Mouse (Mus musculus): ENCODE data around the gene Kiss1r. TPM values are rescaled to one million over a fixed set of nuclear protein-coding genes. Genes with fewer than 3 reads are reported as not detected.

Kiss1r gene
- polyA plus RNA-seq, 1 experiment from 2014 or later = 2.3 TPM

DNA sequence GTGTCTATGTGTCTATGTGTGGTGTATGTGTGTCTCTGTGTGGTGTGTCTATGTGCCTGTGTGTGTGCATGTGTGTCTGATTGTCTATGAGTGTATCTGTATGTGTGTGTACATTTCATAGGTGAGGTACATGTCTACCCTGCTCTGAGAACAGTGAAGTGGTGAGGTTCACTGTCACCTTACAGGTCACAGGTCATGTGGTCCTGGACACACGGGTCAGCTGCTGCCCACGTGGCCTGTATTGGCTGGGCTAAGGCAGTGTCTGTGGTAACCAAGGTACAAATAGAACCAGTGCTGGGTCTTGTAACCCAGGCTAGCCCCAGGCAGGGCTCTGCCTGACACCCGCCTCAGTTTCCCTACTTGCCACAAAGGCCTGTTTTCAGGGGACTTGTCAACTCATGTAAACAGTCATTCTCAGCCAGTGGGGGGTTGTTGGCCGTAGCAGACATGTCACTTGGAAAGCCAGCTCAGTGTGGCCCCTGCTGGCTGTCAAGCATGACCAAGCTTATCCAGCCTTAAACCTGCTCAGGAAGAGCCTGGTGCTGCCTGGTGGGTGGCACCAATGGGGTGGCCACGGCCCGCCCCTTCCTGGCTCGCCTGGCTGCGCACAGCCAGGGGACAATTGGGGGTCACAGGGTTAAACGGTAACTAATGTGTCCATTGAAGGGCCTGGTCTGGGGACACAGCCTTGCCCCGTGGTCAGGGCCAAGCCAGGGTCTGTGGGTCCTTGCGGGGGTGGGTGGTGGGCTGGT is 21.2 kb downstream of the Kiss1r start:
- Histone ChIP-seq H3K27me3 (ENCODE audit: control insufficient read depth, insufficient read depth, low read length) (no peaks in the 10 kb centered on the region), H3K4me3 (ENCODE audit: low read depth, low read length) (no peak overlapping the region), H3K9ac (replicated peaks; ENCODE audit: low read depth, low read length) (no peak overlapping the region), H3K4me2 (ENCODE audit: low read depth, low read length) (no peak overlapping the region), H3K9me3 (ENCODE audit: control insufficient read depth, low read length) (no peaks in the 10 kb centered on the region), H3K4me1 (ENCODE audit: control insufficient read depth, insufficient read depth, low read length) (peaks cover 19% of the 10 kb centered on the region), H3K27ac (ENCODE audit: low read depth, low read length) (no peak overlapping the region), H3K36me3 (ENCODE audit: control insufficient read depth, insufficient read depth, low read length) (0 out of 2 replicates have a peak, but pooled peaks cover 6% of the 10 kb centered on the region)
- 36% methylated on average over 11 of the region's 11 CpGs for WGBS
- no peak for ATAC-seq (ENCODE audit: low read depth)

DNA sequence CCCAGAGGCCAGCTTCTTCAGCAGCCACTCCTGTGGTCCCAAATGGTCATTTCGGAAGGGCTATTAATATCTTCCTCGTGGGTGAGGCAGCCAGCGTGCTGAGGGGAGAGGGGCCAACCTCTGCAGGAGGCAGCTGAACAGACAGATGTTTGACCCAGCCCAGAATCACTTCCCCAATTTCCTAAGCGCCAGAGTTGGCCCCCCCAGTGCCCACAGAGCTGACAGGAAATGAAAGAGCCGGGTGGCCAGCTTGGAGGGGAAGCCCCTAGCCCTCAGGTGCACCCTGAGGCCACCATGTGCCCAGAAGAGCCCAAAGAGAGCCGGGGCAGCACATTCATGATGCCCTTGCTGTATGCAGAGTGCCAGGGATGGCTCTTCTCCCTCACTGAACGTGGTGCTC is 24.0 kb downstream of the Kiss1r start:
- Histone ChIP-seq H3K9me3 (ENCODE audit: control insufficient read depth, low read length) (no peaks in the 10 kb centered on the region), H3K4me1 (ENCODE audit: control insufficient read depth, insufficient read depth, low read length) (peaks cover 16% of the 10 kb centered on the region), H3K9ac (replicated peaks; ENCODE audit: low read depth, low read length) (no peak overlapping the region), H3K4me2 (ENCODE audit: low read depth, low read length) (no peak overlapping the region), H3K27me3 (ENCODE audit: control insufficient read depth, insufficient read depth, low read length) (no peaks in the 10 kb centered on the region), H3K4me3 (ENCODE audit: low read depth, low read length) (no peak overlapping the region), H3K36me3 (ENCODE audit: control insufficient read depth, insufficient read depth, low read length) (0 out of 2 replicates have a peak, but pooled peaks cover 6% of the 10 kb centered on the region), H3K27ac (ENCODE audit: low read depth, low read length) (no peak overlapping the region)
- WGBS = 68% methylated on average over 7 of the region's 7 CpGs
- ATAC-seq (ENCODE audit: low read depth) = no peak

DNA sequence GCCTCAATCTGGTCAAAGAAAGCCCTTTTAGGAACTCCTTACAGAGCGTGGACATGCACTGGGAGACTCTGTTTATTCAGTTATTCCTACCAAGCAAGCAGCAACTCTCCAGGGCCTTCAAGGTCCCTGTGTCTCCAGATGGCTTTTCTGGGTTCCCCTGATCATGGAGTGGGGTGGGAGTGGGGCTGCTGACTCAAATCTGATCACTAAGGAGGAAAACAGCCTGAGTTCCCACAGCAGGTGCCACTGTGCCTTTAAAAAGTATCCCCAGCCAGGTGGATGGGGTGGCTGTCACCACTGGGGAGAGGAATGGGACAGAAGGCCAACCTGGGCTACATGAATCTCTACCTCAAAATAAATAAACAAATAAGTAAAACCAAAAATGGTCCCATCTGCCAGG is 26.2 kb downstream of the Kiss1r start:
- Histone ChIP-seq H3K4me3 (ENCODE audit: low read depth, low read length) (no peak overlapping the region), H3K9ac (replicated peaks; ENCODE audit: low read depth, low read length) (no peak overlapping the region), H3K27ac (ENCODE audit: low read depth, low read length) (no peak overlapping the region), H3K27me3 (ENCODE audit: control insufficient read depth, insufficient read depth, low read length) (no peaks in the 10 kb centered on the region), H3K4me2 (ENCODE audit: low read depth, low read length) (no peak overlapping the region), H3K36me3 (ENCODE audit: control insufficient read depth, insufficient read depth, low read length) (peaks cover 6% of the 10 kb centered on the region; the same call in 1 of the 2 replicates), H3K9me3 (ENCODE audit: control insufficient read depth, low read length) (no peaks in the 10 kb centered on the region), H3K4me1 (ENCODE audit: control insufficient read depth, insufficient read depth, low read length) (peaks cover 8% of the 10 kb centered on the region; the same call in 1 of the 2 replicates)
- ATAC-seq (ENCODE audit: low read depth) = no peak
- WGBS = 70% methylated on average over 1 of the region's 1 CpGs

DNA sequence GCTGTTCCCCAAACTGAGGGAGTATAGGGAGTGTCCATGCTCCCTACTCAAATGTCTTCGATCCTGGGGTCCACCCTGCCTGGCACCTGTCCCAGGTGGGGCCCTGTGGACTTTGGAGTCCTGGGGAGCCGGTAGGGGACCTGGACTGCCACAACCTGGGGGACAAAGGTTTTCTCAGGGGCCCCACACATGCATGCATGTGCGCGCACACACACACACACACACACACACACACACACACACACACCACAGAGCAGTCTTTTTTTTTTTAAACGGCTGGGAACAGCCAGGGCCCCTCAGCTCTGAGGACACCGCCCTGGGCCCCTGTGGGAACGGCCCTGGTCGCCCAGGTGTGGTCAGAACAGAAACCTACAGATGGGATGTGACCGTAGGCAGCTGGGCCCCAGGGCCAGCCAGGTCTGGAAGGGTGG is 26.7 kb downstream of the Kiss1r start:
- peaks cover 4% of the 10 kb centered on the region; the same call in 1 of the 2 replicates for H3K36me3 ChIP-seq (ENCODE audit: control insufficient read depth, insufficient read depth, low read length)
- no peak overlapping the region for H3K4me3 ChIP-seq (ENCODE audit: low read depth, low read length)
- 0 out of 2 replicates have a peak overlapping the region, but pooled peaks have one; percentile 16 for H3K9ac ChIP-seq (replicated peaks; ENCODE audit: low read depth, low read length)
- H3K9me3 ChIP-seq (ENCODE audit: control insufficient read depth, low read length) = no peaks in the 10 kb centered on the region
- no peak overlapping the region for H3K4me2 ChIP-seq (ENCODE audit: low read depth, low read length)
- ATAC-seq (ENCODE audit: low read depth) = no peak
- peaks cover 8% of the 10 kb centered on the region; the same call in 1 of the 2 replicates for H3K4me1 ChIP-seq (ENCODE audit: control insufficient read depth, insufficient read depth, low read length)
- WGBS = 53% methylated on average over 9 of the region's 9 CpGs
- H3K27me3 ChIP-seq (ENCODE audit: control insufficient read depth, insufficient read depth, low read length) = no peaks in the 10 kb centered on the region
- no peak overlapping the region for H3K27ac ChIP-seq (ENCODE audit: low read depth, low read length)

DNA sequence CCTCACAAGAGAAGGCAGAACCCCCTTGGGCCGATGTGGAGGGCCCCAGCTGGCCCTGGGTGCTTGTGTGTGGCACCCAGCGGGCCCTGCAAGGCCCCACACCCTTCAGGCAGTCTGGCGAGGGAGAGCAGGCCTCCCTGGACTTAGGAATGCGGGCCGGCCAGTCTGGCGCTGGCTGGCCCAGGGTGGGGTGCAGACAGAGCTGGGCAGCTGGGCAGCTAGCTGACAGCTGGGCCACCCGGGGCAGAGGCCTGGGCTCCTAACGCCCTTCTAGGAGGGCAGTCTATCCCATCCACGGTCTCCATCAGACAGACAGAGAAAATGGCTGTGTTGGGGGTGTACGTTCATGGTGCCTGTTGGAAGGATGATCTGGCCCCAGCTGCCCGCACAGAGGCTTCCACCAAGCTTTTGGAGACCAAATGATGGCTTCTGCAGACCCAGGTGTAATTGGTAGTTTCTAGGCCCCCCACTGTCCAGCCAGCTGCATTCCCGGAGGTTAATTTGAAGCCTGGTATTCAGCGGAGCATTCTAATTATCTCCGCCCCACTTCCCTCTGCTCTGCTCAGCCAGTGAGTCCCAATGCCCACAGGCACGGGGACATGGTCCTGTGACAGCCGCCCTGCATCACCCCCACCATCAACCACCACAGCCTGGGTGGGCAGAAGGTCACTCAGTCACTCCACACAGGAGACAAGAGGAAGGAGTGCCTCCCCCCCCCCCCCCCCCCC is 28.9 kb downstream of the Kiss1r start:
- Histone ChIP-seq H3K36me3 (ENCODE audit: control insufficient read depth, insufficient read depth, low read length) (peaks cover 10% of the 10 kb centered on the region), H3K4me3 (ENCODE audit: low read depth, low read length) (no peak overlapping the region), H3K4me2 (ENCODE audit: low read depth, low read length) (no peak overlapping the region), H3K27ac (ENCODE audit: low read depth, low read length) (no peak overlapping the region; the same call in 1 of the 2 replicates), H3K4me1 (ENCODE audit: control insufficient read depth, insufficient read depth, low read length) (peaks cover 8% of the 10 kb centered on the region; the same call in 1 of the 2 replicates), H3K9me3 (ENCODE audit: control insufficient read depth, low read length) (no peaks in the 10 kb centered on the region), H3K9ac (replicated peaks; ENCODE audit: low read depth, low read length) (peak overlapping the region; percentile 41), H3K27me3 (ENCODE audit: control insufficient read depth, insufficient read depth, low read length) (no peaks in the 10 kb centered on the region)
- ATAC-seq (ENCODE audit: low read depth) = 0 out of 2 replicates have a peak, but pooled peaks have one; percentile 39
- WGBS = 12% methylated on average over 16 of the region's 16 CpGs

DNA sequence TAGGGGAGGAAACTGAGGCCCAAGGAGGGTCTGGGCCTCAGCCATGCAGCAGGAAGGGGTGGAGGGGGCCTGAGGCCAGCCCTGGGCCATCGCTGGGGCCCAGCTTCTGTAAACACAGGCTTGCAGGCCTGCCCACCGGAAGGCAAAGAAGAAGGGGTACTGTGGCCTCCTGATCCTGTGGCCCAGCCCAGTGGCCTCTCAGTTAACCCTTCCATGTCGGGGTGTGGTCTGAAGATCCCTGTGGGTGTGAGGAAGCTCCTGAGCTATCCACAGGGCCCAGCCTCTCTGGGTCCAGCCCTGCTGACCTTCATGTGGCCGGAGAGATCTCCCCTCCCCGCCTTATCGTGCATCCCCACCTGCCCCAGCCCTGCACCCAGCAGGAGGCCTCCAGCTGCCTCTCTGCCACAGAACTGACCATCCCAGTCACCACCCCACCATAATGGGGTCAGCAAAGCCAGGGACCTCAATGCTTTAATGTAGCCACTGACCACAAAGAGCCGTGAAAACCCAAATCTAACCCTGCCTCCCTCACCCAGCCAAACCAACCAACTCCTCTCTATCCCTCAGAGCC is 30.1 kb downstream of the Kiss1r start:
- no peak for ATAC-seq (ENCODE audit: low read depth)
- peaks cover 8% of the 10 kb centered on the region; the same call in 1 of the 2 replicates for H3K4me1 ChIP-seq (ENCODE audit: control insufficient read depth, insufficient read depth, low read length)
- peaks cover 20% of the 10 kb centered on the region for H3K36me3 ChIP-seq (ENCODE audit: control insufficient read depth, insufficient read depth, low read length)
- H3K27ac ChIP-seq (ENCODE audit: low read depth, low read length) = no peak overlapping the region
- no peak overlapping the region for H3K4me3 ChIP-seq (ENCODE audit: low read depth, low read length)
- H3K9ac ChIP-seq (replicated peaks; ENCODE audit: low read depth, low read length) = no peak overlapping the region
- H3K9me3 ChIP-seq (ENCODE audit: control insufficient read depth, low read length) = no peaks in the 10 kb centered on the region
- no peaks in the 10 kb centered on the region for H3K27me3 ChIP-seq (ENCODE audit: control insufficient read depth, insufficient read depth, low read length)
- no peak overlapping the region for H3K4me2 ChIP-seq (ENCODE audit: low read depth, low read length)
- 10% methylated on average over 6 of the region's 7 CpGs for WGBS

DNA sequence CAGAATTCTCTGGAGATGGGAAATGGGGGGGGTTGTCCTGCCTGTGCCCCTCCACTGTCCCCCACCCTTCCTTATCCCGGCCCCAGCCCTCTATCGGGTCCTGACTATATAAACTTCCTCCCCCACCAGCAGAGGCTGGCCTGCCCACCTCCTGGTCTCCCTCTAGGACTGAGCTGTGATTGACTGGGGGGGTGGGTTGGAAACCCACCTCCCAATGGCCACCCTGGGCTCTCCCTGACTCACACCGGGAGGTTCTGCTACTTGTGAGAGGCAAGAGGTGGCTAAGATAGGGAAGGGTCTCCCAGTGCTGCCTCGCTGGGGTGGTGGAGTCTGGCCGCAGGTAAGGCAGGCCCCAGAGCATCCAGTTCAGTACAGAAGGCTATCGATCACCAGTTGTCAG is 30.7 kb downstream of the Kiss1r start:
- Histone ChIP-seq H3K4me2 (ENCODE audit: low read depth, low read length) (no peak overlapping the region), H3K4me3 (ENCODE audit: low read depth, low read length) (no peak overlapping the region), H3K27ac (ENCODE audit: low read depth, low read length) (no peak overlapping the region), H3K27me3 (ENCODE audit: control insufficient read depth, insufficient read depth, low read length) (no peaks in the 10 kb centered on the region), H3K4me1 (ENCODE audit: control insufficient read depth, insufficient read depth, low read length) (peaks cover 8% of the 10 kb centered on the region; the same call in 1 of the 2 replicates), H3K36me3 (ENCODE audit: control insufficient read depth, insufficient read depth, low read length) (peaks cover 21% of the 10 kb centered on the region), H3K9ac (replicated peaks; ENCODE audit: low read depth, low read length) (no peak overlapping the region), H3K9me3 (ENCODE audit: control insufficient read depth, low read length) (no peaks in the 10 kb centered on the region)
- WGBS = 66% methylated on average over 6 of the region's 6 CpGs
- no peak for ATAC-seq (ENCODE audit: low read depth)

DNA sequence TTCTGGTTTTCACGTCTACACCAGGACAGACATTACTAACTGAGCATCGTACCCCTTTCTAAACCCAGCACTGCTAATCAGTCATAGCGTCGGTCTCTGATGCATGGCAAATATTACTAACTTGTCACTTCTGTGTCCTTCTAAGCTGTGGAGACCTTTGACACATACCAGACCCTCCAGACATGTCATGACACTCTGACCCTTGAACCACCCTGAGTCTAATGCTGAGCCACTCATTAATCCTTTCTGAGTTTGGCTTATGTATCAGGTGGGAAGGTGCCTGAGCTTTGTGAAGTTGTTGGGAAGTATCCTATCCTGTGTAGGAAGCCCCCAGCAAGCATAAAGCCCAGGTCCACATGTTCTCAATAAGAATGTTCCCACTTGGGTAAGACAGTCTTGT is 33.1 kb downstream of the Kiss1r start:
- 98% methylated on average over 4 of the region's 4 CpGs for WGBS
- H3K9me3 ChIP-seq (ENCODE audit: control insufficient read depth, low read length) = no peaks in the 10 kb centered on the region
- no peaks in the 10 kb centered on the region for H3K27me3 ChIP-seq (ENCODE audit: control insufficient read depth, insufficient read depth, low read length)
- no peak overlapping the region for H3K9ac ChIP-seq (replicated peaks; ENCODE audit: low read depth, low read length)
- ATAC-seq (ENCODE audit: low read depth) = no peak
- no peak overlapping the region for H3K4me3 ChIP-seq (ENCODE audit: low read depth, low read length)
- 0 out of 2 replicates have a peak, but pooled peaks cover 4% of the 10 kb centered on the region for H3K4me1 ChIP-seq (ENCODE audit: control insufficient read depth, insufficient read depth, low read length)
- H3K27ac ChIP-seq (ENCODE audit: low read depth, low read length) = no peak overlapping the region
- H3K36me3 ChIP-seq (ENCODE audit: control insufficient read depth, insufficient read depth, low read length) = peaks cover 32% of the 10 kb centered on the region
- H3K4me2 ChIP-seq (ENCODE audit: low read depth, low read length) = no peak overlapping the region
